Mouse (Mus musculus): Measurements from ENCODE around the gene Zfp518a.

Gene Zfp518a

DNA sequence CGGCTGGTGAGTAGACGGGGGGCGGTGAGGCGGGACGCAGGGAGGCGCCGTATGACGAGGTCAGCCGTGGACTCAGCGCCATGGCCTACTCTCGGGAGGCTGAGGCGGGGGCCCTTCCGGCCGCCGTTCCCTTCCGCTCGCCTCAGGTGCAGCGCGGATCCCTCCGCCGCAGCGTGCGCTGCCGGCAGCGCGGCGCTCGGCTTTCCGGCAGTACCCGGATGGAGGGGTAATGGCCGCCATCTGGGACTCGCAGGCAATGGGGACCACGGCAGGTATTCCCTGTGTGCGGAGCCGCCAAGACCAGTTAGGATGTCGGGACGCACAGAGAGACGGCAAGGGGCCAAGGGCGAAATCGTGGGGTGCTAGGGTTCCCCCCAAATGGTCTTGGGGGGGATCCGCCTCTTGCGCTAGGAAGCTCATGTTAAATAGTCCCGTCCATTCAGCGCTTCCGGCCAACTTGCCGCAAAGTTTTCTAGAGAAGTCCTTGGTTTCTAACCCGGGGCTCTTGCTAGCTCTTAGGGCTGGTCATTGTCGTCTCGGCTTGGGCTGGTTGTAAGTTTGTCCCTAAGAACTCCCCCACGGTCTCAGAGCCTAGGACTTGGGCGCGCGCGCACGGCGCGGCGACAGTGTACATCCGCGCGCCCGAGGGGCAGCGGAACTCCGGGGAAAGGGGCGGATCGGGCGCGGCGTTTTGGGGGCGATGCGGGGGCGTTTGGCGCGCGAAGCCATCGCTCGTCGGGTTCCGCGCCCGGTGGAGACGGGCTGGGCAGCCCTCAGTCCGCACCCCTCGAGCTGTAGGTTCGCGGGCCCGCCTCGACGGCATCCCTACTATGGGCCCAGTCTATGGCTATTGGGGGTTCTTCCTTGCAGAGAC, at the start of gene Zfp518a:
Gene Zfp518a, plus strand, starts transcription at position 187 of the 874 bp plus-strand sequence.
- peak; percentile 86 for DNase-seq (ENCODE audit: low spot score)

DNA sequence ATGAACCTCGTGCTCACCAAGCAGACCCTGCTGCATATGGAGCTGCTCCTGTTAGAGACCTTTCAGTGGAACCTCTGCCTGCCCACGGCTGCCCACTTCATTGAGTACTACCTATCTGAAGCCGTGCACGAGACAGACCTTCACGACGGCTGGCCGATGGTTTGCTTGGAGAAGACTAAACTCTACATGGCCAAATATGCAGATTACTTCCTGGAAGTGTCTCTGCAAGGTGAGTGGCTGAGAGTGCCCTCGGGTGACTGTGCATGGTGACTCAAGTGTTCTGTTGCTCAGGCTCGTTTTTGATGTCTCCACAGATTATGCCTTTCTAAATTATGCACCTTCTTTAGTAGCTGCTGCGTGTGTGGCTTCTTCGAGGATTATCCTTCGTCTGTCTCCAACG, 49.8 kb upstream of the Zfp518a start:
- peak; percentile 6 for DNase-seq (ENCODE audit: low spot score)

DNA sequence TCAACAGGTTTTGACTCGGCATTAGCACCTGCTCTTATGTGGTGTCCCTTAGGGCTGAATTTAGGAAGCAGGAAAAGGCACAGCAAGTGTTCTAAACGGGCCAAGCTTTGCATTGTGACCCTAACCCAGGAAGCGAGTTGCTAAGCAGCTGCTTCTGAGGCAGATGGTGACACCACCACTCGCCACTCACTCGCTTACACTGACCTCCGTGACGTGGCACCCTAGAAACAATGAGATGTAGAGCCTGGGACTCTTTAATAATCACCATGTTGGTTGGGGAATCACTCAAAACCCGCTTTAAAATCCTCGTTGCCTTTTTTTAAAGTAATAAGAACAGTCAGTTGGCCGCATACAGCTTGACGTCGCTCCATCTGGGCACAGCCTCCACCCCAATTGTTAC, 45.1 kb upstream of the Zfp518a start:
- DNase-seq (ENCODE audit: low spot score), result no peak

DNA sequence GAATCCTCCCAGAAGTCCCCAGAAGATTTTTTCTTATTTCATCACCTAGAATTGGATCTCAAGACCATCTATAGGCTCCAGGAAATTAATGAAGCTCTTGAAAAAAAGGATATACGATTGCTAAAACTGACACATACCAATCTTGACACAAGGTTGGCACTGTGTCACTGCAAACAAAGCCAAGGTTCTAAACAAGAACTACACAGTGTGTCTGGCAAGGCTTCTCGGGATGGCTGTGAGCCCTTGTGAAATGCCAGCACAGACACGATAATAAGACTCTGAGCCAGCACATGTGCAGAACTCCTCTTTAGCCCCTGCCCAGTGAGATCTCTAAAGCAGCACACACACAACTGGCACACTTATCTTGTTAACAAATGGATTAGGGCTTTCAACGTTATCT, 35.0 kb upstream of the Zfp518a start:
- no peak for DNase-seq (ENCODE audit: low spot score)

DNA sequence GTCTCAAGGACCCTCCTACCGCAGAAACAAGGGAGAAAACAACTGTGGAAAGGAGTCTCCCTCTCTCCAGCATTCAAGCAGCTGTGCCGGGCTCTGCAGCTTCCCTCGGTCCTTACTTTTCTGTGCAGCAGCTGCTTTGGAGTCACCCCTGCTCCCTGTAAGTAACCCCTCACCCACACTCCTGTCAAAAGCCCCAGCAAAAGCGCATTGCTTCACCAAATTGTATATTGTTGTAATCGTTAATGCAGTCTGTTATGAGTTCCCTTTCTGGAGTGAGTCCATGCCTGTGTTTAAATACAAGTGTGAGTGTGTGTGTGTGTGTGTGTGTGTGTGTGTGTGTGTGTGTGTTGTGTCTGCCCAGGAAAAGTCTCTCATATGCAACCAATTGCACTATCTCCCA, 26.2 kb upstream of the Zfp518a start:
- no peak for DNase-seq (ENCODE audit: low spot score)

DNA sequence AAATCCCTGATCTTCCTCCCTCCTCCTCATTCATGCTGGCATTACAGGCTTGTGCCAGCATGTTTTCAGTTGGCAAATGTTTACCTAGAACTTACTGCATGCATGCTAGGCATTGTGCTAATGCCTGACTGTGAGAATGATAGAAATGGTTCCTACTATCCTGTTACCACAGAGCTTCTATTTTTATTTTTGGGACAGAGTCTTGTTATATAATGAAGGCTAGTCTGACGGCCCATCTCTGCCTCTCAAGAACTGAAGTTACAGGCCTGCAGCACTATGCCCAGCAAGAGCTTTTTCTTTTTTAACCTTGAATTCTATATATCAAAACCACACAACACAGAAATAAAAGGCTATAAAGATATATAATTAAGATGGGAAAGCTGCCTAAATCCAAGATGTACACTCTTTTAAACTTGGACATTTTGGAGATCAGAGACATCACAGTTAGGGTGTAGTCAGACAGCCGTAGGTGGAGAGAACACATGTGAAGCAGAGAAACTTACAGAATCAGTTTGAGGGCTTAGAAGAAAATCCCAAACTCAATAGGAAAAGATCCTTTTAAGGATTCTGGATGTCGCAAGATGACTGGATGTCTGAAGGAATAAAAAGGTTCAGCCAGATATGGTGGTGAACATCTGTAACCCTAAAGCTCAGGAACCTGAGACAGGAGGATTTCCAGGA, 24.9 kb upstream of the Zfp518a start:
- no peak for DNase-seq (ENCODE audit: low spot score)

DNA sequence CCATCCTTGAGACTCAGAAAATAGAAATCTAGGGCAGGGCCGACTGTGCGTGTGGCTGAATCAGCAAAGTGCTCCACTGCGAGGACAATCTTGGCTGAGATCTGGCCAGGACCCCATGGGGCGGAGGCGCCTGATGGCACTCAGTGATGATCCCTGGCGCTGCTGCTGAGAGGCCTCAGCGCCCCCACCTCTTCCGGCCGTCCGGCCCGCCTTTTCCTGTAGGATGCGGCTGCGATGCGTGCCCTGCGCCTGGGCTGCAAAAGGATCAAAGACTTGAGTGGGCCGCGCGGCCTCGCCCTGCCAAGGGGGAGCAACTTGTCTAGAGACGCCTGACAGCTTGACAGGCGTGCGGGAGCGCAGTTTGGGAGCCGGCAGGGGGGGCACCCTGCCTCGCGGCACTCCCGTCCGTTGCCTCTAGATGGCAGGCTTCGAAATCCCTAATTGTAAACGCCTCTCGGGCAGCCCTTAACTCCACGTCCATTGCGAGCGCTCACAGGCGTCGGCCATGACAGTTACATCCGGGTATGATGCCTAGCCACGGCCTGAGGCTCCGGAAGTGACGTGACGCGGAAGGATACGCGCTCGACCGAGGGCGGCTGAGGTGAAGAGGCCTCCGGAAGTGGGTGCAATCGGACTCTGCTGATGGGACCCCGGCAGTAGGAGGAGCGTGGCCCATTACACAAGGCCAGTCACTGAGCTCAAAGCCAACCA, 21.4 kb upstream of the Zfp518a start:
- DNase-seq (ENCODE audit: low spot score), result peak; percentile 88

DNA sequence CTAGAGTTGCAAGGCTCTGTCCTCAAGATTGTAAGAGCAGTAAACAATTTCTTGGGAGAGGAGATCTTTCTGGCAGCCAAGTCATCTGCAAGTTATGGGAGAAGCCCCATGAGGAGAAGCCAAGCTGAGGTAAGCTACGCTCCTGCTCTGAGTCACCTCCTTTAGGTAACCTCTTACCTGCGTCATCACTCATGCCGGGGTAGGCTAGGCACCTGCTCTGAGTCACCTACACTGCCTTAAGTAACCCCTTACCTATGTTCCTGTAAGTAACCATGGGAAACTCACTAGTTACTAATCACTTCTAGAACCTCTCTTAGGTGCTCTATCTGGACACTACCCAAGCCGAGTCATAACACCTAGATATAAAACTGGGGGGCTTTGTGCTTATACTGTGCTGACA, 12.8 kb upstream of the Zfp518a start:
- no peak for DNase-seq (ENCODE audit: low spot score)

DNA sequence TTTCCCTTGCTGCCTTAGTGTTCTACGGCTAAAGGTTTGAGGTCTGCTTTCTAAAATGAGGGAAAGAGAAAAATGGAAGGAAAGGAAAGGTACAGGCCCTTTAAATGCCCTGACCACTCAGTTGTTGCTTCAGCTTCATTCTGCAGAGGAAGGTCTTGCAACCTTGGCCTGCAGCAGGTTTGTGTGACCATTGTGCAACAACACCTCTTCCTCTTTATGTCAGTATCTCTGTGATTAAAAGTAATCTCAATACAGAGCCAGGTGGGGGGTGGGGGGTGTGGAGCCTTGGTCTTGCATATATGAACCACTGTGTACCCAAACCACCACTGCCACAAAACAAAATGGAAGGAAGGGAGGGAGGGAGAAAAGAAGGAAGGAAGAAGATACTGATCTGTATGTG, 5.6 kb upstream of the Zfp518a start:
- DNase-seq (ENCODE audit: low spot score), result no peak

DNA sequence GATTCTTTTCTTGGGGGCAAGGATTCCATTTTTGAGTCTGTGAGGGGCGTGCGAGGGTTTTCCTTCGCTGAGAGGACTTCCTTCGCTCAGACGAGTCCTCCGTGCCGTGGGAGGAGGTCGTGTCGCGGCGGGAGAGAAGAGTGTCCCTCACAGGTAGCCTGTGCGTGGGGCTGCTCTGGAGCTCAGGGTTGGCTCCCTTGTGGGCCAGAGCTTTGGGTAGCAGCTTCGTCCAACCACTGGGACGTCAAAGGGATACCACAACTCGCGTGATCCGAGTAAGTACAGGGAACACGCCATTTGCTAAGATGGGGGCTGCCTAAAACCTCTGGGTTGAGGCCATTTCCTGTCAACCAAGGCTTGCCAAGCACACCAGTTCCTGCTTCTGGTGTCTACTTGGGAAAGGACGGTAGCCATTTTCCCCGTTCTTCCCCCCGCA, 416 bp upstream of the Zfp518a start:
- DNase-seq (ENCODE audit: low spot score), result no peak

DNA sequence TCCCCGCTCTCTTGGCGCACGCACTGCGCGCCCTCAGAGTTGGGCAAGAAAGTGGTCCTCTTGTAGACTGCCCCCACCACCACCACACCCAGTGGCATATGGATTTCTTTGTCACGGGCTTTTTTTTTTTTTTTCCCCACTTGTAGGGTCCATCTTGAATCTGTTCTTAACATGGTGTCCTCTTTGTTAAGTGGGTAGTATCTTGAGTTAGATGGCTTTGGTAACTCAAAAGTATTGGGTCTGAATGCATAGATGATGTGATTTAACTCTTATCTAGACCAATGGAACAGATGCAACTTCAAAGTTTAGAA, 843 bp downstream of the Zfp518a start:
- DNase-seq (ENCODE audit: low spot score), result no peak

DNA sequence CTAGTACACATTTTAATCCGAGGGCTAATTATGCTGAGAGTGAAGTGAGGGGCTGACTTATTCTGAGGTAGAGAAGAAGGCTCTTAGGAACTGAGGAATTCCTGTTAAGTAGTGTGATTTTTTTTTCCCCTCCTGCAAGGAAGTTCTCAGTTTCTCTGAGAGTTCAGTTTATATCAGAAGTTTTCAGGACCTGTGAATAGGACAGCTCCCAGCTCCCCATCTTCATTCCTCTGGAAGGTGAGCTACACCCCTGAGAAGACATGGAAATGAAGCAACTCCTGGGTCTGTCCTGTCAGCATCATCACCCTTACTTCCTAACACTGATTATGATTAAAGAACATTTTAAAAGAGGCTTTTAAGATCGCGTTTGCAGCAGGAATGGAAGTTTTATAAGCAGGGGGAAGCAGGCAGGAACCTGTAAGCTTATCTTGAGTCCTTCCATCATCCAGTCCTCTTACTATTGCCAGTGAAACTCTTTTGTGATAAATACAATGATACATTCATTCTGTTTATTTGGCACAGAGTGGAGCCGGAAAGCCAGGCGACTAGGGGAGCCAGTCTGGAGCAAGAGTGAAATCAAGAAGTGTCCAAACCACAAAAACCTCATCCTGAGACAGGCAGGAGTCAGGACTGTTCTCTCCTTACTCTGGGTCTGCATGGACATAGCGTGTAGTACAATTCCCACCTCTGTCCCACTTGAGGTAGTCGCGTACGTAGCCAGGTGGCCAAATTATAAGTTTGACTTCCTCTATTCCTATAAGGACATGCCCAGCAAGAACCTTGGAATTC, 37.3 kb downstream of the Zfp518a start:
- no peak for DNase-seq (ENCODE audit: low spot score)

DNA sequence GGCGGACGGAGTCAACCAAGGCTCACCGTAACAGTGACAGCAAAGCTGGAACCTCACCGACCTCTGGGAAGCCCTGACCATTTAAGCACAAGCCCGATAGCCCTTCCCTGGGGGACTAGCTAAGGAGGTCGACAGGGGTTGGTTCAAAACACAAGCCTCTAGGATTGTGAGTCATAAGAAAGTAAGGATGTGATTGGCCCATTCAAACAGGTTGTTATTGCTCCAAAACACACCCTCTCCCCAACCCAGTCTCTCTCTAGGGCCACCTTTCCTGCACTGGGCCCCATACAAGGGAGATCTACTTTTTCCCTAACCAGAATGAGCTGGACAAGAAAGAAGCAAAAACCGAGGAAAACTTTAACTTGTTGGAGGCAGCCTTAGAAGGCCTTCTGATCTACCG, 40.9 kb downstream of the Zfp518a start:
- no peak for DNase-seq (ENCODE audit: low spot score)

DNA sequence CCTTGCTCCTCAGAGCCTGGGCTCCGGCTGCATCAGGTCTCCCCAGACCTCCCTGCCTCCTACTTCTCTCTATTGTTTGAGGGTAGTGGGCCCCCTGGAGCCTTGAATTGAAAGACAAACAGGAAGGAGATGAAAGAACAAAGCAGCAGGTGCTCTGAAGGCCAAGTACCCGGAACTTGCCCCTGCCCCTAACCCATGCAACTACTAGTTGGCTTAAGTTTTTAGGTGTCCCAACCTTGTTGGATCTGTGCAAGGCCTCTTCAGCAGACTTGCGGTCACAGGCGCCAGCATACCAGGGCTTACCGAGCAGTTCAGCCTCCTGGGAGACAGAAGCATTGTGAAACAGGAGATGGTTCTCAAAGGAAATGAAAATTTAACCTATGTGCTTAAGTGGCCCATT, 41.5 kb downstream of the Zfp518a start:
- DNase-seq (ENCODE audit: low spot score), result no peak

DNA sequence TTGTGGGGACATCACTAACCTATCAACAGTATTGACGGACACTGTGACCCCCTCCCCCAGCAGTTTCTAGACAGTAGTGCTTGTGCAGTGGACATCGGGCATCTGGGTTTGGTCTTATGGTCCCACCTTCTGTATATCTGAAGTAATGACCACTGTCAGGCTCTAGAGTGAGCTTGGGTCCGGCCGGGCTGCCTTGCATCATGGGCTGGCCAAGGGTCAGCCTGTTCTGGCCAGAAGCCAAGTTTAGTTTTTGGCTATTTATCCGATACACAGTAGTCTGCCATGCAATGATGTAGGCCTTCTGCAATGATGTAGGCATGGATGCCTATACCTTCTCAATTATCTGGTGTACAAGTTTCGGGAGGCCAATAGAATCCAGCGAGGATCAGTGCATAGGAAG, 49.0 kb downstream of the Zfp518a start:
- no peak for DNase-seq (ENCODE audit: low spot score)

DNA sequence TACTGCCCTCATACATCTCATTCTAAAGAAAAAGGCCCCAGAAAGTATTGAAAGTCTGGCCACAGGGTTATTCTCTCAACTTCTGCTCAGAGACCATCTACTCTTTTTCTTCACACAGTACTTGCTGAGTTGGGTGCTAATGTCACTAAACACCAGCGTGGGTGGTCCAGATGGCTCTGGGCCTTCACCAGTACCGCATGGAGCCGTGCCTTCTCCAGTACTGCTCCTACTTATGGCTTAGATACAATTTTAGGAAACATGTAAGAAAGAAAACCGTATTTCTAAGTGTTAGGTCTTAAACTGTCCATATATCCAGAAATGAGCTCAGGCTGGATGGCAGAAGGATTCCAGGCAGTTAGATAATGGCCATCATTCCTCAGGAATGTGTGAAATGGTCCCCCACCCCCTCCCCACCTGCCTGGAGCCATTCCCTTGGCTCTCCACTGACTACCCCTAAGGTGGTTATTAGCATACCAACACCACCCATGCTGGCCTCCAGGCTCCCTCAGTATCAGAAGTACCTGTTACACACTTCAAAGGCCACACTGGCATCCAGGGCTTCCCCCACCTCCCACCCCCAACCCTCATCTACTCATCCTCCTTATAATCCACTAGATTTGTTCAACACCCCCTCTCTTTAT, 52.6 kb downstream of the Zfp518a start:
- DNase-seq (ENCODE audit: low spot score), result no peak

DNA sequence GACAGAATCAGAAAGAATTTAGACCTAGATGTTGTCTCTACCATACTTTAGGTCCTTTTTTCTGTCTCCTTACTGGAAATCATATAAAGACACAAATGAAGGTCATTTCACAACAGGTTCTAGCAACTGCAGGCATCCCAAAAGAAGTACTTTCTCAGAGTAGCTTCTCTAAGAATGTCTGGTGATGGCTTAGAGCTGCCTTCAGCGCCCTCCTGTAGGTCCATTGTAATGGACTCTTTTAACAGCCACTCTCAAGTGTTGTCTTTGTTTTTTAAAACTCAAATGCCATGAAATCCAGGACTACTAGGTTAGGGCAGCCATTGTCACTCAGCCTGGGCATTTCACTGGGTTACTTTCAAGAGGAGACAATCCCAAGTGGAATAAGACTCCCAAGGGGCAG, 64.5 kb downstream of the Zfp518a start:
- DNase-seq (ENCODE audit: low spot score), result no peak

DNA sequence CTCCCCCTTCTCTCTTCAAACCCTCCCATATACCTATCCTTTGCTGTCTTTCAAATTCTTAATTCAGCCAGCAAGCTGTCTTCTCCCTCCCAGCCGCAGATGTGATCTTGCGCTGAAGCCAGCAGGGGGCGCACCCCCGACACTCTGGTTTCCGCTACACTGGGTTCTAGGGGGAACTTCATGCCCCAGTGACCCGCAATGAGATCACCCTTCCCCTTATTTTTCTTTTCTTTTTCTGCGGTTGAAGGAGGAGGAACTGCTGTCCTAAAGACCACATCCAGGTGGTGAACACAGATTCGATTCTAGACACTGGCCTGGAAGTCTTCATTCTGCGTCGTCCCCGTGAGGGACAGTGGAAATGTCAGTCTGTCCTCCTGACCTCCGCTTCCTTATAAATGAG, 68.5 kb downstream of the Zfp518a start:
- peak; percentile 45 for DNase-seq (ENCODE audit: low spot score)

DNA sequence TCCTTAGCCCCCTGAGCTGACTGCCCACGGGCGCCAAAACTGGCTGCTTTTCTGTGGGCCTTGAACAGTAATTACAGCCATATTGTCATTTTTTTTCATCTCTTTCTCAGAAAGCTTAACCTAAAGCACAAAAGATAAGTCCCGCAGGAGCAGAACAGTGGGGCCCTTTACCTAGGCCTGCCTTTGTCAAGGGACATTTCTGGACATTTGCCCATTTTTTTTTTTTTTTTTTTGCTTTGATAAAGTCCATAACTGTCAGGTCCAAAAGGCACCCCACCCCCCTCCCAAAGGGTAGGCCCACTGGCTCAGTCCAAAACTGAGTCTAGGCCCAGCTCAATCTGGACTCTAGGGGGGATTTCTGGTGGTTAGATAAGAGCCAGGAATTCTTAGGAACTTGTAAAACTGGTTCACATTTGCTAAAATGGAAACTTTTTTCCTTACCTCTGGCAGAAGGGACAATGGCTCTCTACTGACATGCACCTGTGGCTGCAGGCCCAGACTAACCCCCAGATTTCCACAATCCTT, 69.9 kb downstream of the Zfp518a start:
- no peak for DNase-seq (ENCODE audit: low spot score)

DNA sequence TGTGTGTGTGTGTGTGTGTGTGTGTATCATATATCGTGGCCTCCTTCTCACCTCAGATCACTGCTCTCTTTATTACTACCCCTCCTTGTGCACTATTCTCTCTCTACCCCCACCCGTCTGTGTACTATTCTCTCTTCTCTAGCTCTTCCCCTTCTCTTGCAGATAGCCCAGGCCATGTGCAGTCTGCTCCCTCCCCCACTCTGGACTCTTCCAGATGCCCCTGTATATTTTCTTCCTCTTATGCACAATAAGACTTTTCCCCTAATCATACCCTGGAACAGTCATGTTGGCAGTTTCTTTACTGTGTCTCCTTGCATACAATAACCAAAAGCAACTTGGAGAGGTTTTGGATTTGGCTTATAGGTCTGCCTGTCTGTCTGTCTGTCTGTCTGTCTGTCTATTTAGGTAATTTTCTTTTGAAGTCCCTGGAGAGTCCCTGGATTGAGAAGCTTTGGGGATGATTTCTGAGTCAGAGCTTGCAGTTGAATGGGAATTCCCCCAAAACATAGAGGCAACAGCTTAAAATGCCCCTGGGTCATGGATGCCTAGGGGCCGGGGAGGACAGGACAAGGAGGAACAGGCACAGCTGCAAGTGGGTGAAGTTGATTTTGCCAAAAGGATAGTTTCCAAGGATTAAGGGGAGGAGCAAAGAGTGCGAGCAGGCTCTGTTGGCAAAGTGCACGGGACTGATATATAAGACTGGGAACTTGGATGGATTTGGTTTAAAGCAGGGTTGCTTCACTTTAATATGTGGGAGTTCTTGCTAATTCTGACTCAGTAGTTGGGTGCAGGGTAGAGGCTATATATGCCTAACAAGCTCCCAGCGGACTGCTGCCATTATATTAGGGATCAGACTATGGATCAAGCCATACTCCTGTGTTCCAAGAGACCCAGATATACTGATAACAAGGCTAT, 70.7 kb downstream of the Zfp518a start:
- DNase-seq (ENCODE audit: low spot score), result no peak

Data from urinary bladder, postnatal 14 days (tissue).